Mouse (Mus musculus): ENCODE measurements around the gene Arnt2. TPM values are rescaled to one million over a fixed set of nuclear protein-coding genes. Genes with fewer than 3 reads are reported as not detected.

Arnt2 gene
- polyA plus RNA-seq, 1 experiment = 5.6 TPM

GRCm38 (mm10) chr7:84314742-84315141, 95.2 kb downstream of the Arnt2 start:
- no peaks in the 10 kb centered on the region for H3K27me3 ChIP-seq (ENCODE audit: control insufficient read depth, insufficient read depth, low read length)
- H3K27ac ChIP-seq (ENCODE audit: control insufficient read depth, insufficient read depth, low read depth, low read length) = no peak overlapping the region
- H3K4me3 ChIP-seq (ENCODE audit: control insufficient read depth, low read depth, low read length) = no peak overlapping the region
- no peak for TF ChIP-seq CTCF (IDR thresholded peaks at IDR 0.05; ENCODE audit: control insufficient read depth, insufficient read depth, insufficient replicate concordance, low read depth, low read length)
- no peak for TF ChIP-seq POLR2A (IDR thresholded peaks at IDR 0.05; ENCODE audit: control insufficient read depth, low read depth, low read length)
- no peaks in the 10 kb centered on the region for H3K36me3 ChIP-seq (ENCODE audit: control insufficient read depth, insufficient read depth, low read length)
- H3K4me1 ChIP-seq (ENCODE audit: control insufficient read depth, insufficient read depth, low read length) = no peaks in the 10 kb centered on the region

DNA sequence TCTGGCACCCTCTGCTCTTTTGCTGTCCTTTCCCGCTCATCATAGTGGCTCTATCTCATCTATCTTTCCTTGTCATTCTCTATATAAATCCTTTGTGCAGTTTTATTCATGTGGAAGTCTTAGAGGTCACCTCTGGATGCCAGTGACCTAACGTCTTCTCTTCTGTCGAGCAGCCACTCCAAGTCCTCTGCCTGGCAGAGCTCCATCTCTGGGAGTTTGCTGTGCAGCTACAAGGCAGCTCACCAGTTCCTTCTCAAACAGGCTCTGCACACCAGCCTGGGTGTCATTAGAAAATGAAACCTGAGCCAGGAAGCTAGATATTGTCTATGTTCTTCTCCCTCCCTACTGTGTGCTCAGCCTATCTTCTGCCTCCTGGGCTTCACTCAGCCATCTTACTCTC, 98.4 kb downstream of the Arnt2 start:
- TF ChIP-seq CTCF (IDR thresholded peaks at IDR 0.05; ENCODE audit: control insufficient read depth, insufficient read depth, insufficient replicate concordance, low read depth, low read length) (no peak), POLR2A (IDR thresholded peaks at IDR 0.05; ENCODE audit: control insufficient read depth, low read depth, low read length) (no peak)
- no peaks in the 10 kb centered on the region for H3K27me3 ChIP-seq (ENCODE audit: control insufficient read depth, insufficient read depth, low read length)
- no peaks in the 10 kb centered on the region for H3K4me1 ChIP-seq (ENCODE audit: control insufficient read depth, insufficient read depth, low read length)
- no peak overlapping the region for H3K27ac ChIP-seq (ENCODE audit: control insufficient read depth, insufficient read depth, low read depth, low read length)
- H3K36me3 ChIP-seq (ENCODE audit: control insufficient read depth, insufficient read depth, low read length) = no peaks in the 10 kb centered on the region
- H3K4me3 ChIP-seq (ENCODE audit: control insufficient read depth, low read depth, low read length) = no peak overlapping the region

DNA sequence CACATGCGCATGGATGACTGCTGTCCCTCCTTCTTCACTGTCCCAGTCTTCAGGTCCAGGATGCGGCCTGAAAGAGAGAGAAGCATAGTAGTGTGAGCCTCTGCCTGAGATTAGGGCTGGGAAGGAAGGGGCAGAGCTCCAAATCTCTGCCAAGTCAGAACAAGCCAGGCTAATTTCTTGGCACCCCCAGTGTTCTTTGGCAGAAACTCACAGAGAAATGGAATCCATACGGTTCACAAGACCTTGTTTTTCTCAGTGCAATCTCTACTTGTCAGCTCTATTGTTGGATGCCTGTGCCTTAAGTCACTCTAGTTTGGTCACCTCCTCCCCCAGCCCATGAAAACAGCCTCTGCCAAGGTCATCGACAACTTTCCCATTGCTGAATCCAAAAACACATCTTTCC, 99.1 kb downstream of the Arnt2 start:
- no peaks in the 10 kb centered on the region for H3K36me3 ChIP-seq (ENCODE audit: control insufficient read depth, insufficient read depth, low read length)
- TF ChIP-seq POLR2A (IDR thresholded peaks at IDR 0.05; ENCODE audit: control insufficient read depth, low read depth, low read length) (no peak), CTCF (IDR thresholded peaks at IDR 0.05; ENCODE audit: control insufficient read depth, insufficient read depth, insufficient replicate concordance, low read depth, low read length) (no peak)
- H3K27me3 ChIP-seq (ENCODE audit: control insufficient read depth, insufficient read depth, low read length) = no peaks in the 10 kb centered on the region
- no peak overlapping the region for H3K27ac ChIP-seq (ENCODE audit: control insufficient read depth, insufficient read depth, low read depth, low read length)
- no peaks in the 10 kb centered on the region for H3K4me1 ChIP-seq (ENCODE audit: control insufficient read depth, insufficient read depth, low read length)
- no peak overlapping the region for H3K4me3 ChIP-seq (ENCODE audit: control insufficient read depth, low read depth, low read length)

DNA sequence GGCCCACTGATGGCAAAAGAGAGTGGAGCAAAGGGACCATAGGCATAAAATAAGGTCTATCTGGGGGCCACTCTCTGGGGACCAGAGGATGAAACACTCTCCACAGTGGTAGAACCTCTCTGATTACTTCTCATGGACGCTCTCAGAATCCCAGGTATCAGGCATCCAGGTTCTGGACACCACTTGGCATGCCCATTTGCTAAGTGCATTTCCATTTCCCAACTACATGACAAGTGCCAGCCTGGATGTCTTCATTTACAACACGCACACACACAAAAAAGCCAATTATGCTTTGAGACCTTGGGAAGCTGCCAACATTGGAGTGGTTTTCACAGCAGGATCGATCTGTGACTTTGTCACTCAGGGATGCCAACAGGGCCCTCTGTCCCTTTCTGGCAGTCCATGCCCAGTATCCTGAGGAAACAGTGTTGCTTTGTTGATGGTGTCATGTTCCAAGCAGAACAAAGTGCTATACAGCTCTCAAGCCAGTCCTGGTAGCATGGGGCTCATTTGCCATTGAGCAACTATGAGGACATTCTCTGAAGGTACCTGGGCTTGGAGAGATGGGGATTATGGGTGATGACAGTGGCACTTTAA, 102.5 kb downstream of the Arnt2 start:
- no peaks in the 10 kb centered on the region for H3K4me1 ChIP-seq (ENCODE audit: control insufficient read depth, insufficient read depth, low read length)
- H3K27ac ChIP-seq (ENCODE audit: control insufficient read depth, insufficient read depth, low read depth, low read length) = no peak overlapping the region
- H3K36me3 ChIP-seq (ENCODE audit: control insufficient read depth, insufficient read depth, low read length) = no peaks in the 10 kb centered on the region
- H3K4me3 ChIP-seq (ENCODE audit: control insufficient read depth, low read depth, low read length) = no peak overlapping the region
- TF ChIP-seq CTCF (IDR thresholded peaks at IDR 0.05; ENCODE audit: control insufficient read depth, insufficient read depth, insufficient replicate concordance, low read depth, low read length) (no peak), POLR2A (IDR thresholded peaks at IDR 0.05; ENCODE audit: control insufficient read depth, low read depth, low read length) (no peak)
- no peaks in the 10 kb centered on the region for H3K27me3 ChIP-seq (ENCODE audit: control insufficient read depth, insufficient read depth, low read length)

GRCm38 (mm10) chr7:84300261-84300660, 109.7 kb downstream of the Arnt2 start:
- Histone ChIP-seq H3K36me3 (ENCODE audit: control insufficient read depth, insufficient read depth, low read length) (no peaks in the 10 kb centered on the region), H3K27ac (ENCODE audit: control insufficient read depth, insufficient read depth, low read depth, low read length) (no peak overlapping the region), H3K4me3 (ENCODE audit: control insufficient read depth, low read depth, low read length) (no peak overlapping the region), H3K4me1 (ENCODE audit: control insufficient read depth, insufficient read depth, low read length) (no peaks in the 10 kb centered on the region), H3K27me3 (ENCODE audit: control insufficient read depth, insufficient read depth, low read length) (no peaks in the 10 kb centered on the region)
- TF ChIP-seq POLR2A (IDR thresholded peaks at IDR 0.05; ENCODE audit: control insufficient read depth, low read depth, low read length) (no peak), CTCF (IDR thresholded peaks at IDR 0.05; ENCODE audit: control insufficient read depth, insufficient read depth, insufficient replicate concordance, low read depth, low read length) (no peak)

DNA sequence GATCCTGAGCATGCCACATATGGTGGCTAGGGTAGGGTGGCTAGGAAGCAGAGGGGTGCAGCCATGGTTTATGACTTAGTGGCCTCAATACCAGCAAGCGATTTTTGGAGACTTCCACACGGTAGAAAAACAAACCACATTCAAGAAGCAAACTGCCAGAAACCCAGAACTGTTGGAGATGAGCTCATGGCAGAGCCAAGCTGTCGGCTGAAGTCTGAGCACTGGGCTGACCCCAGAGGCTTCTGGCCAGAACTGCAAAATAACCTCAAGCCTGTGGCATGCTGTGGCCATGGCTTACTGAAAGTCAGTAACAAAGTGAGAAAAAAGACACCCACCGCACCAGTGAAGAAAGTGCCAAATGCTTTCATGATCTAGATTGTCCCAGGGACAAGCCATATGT, 110.4 kb downstream of the Arnt2 start:
- Histone ChIP-seq H3K36me3 (ENCODE audit: control insufficient read depth, insufficient read depth, low read length) (no peaks in the 10 kb centered on the region), H3K4me1 (ENCODE audit: control insufficient read depth, insufficient read depth, low read length) (no peaks in the 10 kb centered on the region), H3K27ac (ENCODE audit: control insufficient read depth, insufficient read depth, low read depth, low read length) (no peak overlapping the region), H3K4me3 (ENCODE audit: control insufficient read depth, low read depth, low read length) (no peak overlapping the region), H3K27me3 (ENCODE audit: control insufficient read depth, insufficient read depth, low read length) (no peaks in the 10 kb centered on the region)
- TF ChIP-seq POLR2A (IDR thresholded peaks at IDR 0.05; ENCODE audit: control insufficient read depth, low read depth, low read length) = no peak

GRCm38 (mm10) chr7:84293054-84293453, 116.9 kb downstream of the Arnt2 start:
- Histone ChIP-seq H3K36me3 (ENCODE audit: control insufficient read depth, insufficient read depth, low read length) (no peaks in the 10 kb centered on the region), H3K4me3 (ENCODE audit: control insufficient read depth, low read depth, low read length) (no peak overlapping the region), H3K27me3 (ENCODE audit: control insufficient read depth, insufficient read depth, low read length) (no peaks in the 10 kb centered on the region), H3K27ac (ENCODE audit: control insufficient read depth, insufficient read depth, low read depth, low read length) (no peak overlapping the region; the same call in 1 of the 2 replicates), H3K4me1 (ENCODE audit: control insufficient read depth, insufficient read depth, low read length) (no peaks in the 10 kb centered on the region)
- TF ChIP-seq CTCF (IDR thresholded peaks at IDR 0.05; ENCODE audit: control insufficient read depth, insufficient read depth, insufficient replicate concordance, low read depth, low read length) (no peak), POLR2A (IDR thresholded peaks at IDR 0.05; ENCODE audit: control insufficient read depth, low read depth, low read length) (no peak)

GRCm38 (mm10) chr7:84287226-84287587, 122.8 kb downstream of the Arnt2 start:
- TF ChIP-seq POLR2A (IDR thresholded peaks at IDR 0.05; ENCODE audit: control insufficient read depth, low read depth, low read length) (no peak), CTCF (IDR thresholded peaks at IDR 0.05; ENCODE audit: control insufficient read depth, insufficient read depth, insufficient replicate concordance, low read depth, low read length) (no peak)
- no peaks in the 10 kb centered on the region for H3K36me3 ChIP-seq (ENCODE audit: control insufficient read depth, insufficient read depth, low read length)
- H3K27ac ChIP-seq (ENCODE audit: control insufficient read depth, insufficient read depth, low read depth, low read length) = no peak overlapping the region

More at GRCm38 (mm10) chr7:84287226-84287587, 122.8 kb downstream of the Arnt2 start:
- H3K4me1 ChIP-seq (ENCODE audit: control insufficient read depth, insufficient read depth, low read length) = no peaks in the 10 kb centered on the region
- H3K4me3 ChIP-seq (ENCODE audit: control insufficient read depth, low read depth, low read length) = no peak overlapping the region
- H3K27me3 ChIP-seq (ENCODE audit: control insufficient read depth, insufficient read depth, low read length) = no peaks in the 10 kb centered on the region

Data from testis, adult 2 months (tissue).